Mouse (Mus musculus): ENCODE results near the gene Gm10340. TPM values are rescaled to one million over a fixed set of nuclear protein-coding genes. Genes with fewer than 3 reads are reported as not detected.

Gm10340 gene
- not detected for total RNA-seq (2023)

GRCm38 (mm10) chr14:3133697-3134096, at the start of gene Gm10340:
TSS of gene Gm10340 (plus strand) at chr14:3133997.

GRCm38 (mm10) chr14:3187955-3188354, 54.2 kb downstream of the Gm10340 start, which contains the start of gene Gm5795:
TSS of gene Gm5795 (plus strand) at chr14:3188255.

Other genes starting within 250 kb of the Gm10340 start
- not detected for gene Gm2888, start 104.0 kb upstream of the Gm10340 start, total RNA-seq (2023)
- not detected for gene Gm2897, start 84.7 kb upstream of the Gm10340 start, total RNA-seq (2023)
- not detected for gene Gm5795, start 54.3 kb downstream of the Gm10340 start, total RNA-seq (2023)
- 1 to 10 TPM in 1 of 2 experiments, under 1 TPM in 1; 0.98 to 1.3 TPM for gene D830030K20Rik, start 74.5 kb downstream of the Gm10340 start, total RNA-seq (2023)
- gene Gm2956, start 198.6 kb downstream of the Gm10340 start, total RNA-seq (2023) = not detected